Mouse (Mus musculus): Measurements from ENCODE around the gene Rnf149. TPM values are rescaled to one million over a fixed set of nuclear protein-coding genes. Genes with fewer than 3 reads are reported as not detected.

Gene Rnf149
- polyA plus RNA-seq, 1 experiment from 2014 or later = 21.2 TPM

- no peak for ATAC-seq (ENCODE audit: insufficient read depth, low FRiP score)
- Histone ChIP-seq H3K4me2 (ENCODE audit: low read depth, low read length) (no peak overlapping the region), H3K27ac (ENCODE audit: low read length) (no peak overlapping the region), H3K4me3 (replicated peaks; ENCODE audit: low read length) (no peak overlapping the region), H3K9ac (ENCODE audit: low read length) (no peak overlapping the region), H3K4me1 (ENCODE audit: control insufficient read depth, insufficient read depth, low read length) (no peaks in the 10 kb centered on the region), H3K36me3 (ENCODE audit: control insufficient read depth, insufficient read depth, low read length) (no peaks in the 10 kb centered on the region), H3K27me3 (ENCODE audit: control insufficient read depth, insufficient read depth, low read length) (no peaks in the 10 kb centered on the region), H3K9me3 (replicated peaks; ENCODE audit: control insufficient read depth, low read length) (no peaks in the 10 kb centered on the region)
- 15% methylated on average over 1 of the region's 1 CpGs for WGBS
These were observed 72.9 kb downstream of the Rnf149 start for GRCm38 (mm10) chr1:39504261-39504660.

GRCm38 (mm10) chr1:39502817-39503633 lies 74.2 kb downstream of the Rnf149 start:
- Histone ChIP-seq H3K4me2 (ENCODE audit: low read depth, low read length) (no peak overlapping the region), H3K4me3 (replicated peaks; ENCODE audit: low read length) (no peak overlapping the region), H3K27ac (ENCODE audit: low read length) (no peak overlapping the region), H3K9ac (ENCODE audit: low read length) (no peak overlapping the region), H3K27me3 (ENCODE audit: control insufficient read depth, insufficient read depth, low read length) (no peaks in the 10 kb centered on the region), H3K36me3 (ENCODE audit: control insufficient read depth, insufficient read depth, low read length) (no peaks in the 10 kb centered on the region), H3K4me1 (ENCODE audit: control insufficient read depth, insufficient read depth, low read length) (no peaks in the 10 kb centered on the region), H3K9me3 (replicated peaks; ENCODE audit: control insufficient read depth, low read length) (no peaks in the 10 kb centered on the region)
- WGBS = 81% methylated on average over 17 of the region's 17 CpGs
- ATAC-seq (ENCODE audit: insufficient read depth, low FRiP score) = no peak

Other genes starting within 250 kb of the Rnf149 start
- 379 and 502 TPM in 2 replicates for gene Rpl31, start 209.6 kb downstream of the Rnf149 start, polyA plus RNA-seq (2015; fragmentation: Nextera tagmentation; extraction: Ambion mirVana)
- gene Tbc1d8, start 98.7 kb downstream of the Rnf149 start, polyA plus RNA-seq (2015; fragmentation: Nextera tagmentation; extraction: Ambion mirVana) = 10.3 and 11.6 TPM in 2 replicates
- gene Cnot11, start 42.4 kb downstream of the Rnf149 start, polyA plus RNA-seq (2015; fragmentation: Nextera tagmentation; extraction: Ambion mirVana) = 8.1 and 10.5 TPM in 2 replicates
- 0.29 and 0.34 TPM in 2 replicates for gene Creg2, start 74.1 kb upstream of the Rnf149 start, polyA plus RNA-seq (2015; fragmentation: Nextera tagmentation; extraction: Ambion mirVana)
- 0.19 and 0.26 TPM in 2 replicates for gene Rfx8, start 143.6 kb upstream of the Rnf149 start, polyA plus RNA-seq (2015; fragmentation: Nextera tagmentation; extraction: Ambion mirVana)
- gene Gm3646, start 227.9 kb upstream of the Rnf149 start, polyA plus RNA-seq (2015; fragmentation: Nextera tagmentation; extraction: Ambion mirVana) = not detected in 2 replicates

All from stomach, embryonic 16.5 days (tissue).